Mouse (Mus musculus) G1E (cell line): ENCODE measurements around the gene Gm5141. TPM values are rescaled to one million over a fixed set of nuclear protein-coding genes. Genes with fewer than 3 reads are reported as not detected.
"Not testable (repeated sequence)": the region's sequence is repeated elsewhere in the genome, so short reads cannot be mapped to it uniquely, and the experiment has no call there.

Experiments used
- ATAC-seq: 2 replicates; pipeline ENCODE4 v1.8.0; 2016; ENCODE audit warnings: mild to moderate bottlenecking; ENCODE audit not compliant: insufficient number of reproducible peaks, poor library complexity, low FRiP score, severe bottlenecking; ENCODE audit errors: extremely low read depth
- DNase-seq: peaks from one replicate; pipeline ENCODE4 v3.0.0; 2012; ENCODE audit warnings: low spot score
- H3K27me3 ChIP-seq: 2 replicates; pipeline ENCODE4 v1.6.1; 2012; ENCODE audit warnings: mild to moderate bottlenecking, low read length, inconsistent platforms; ENCODE audit not compliant: insufficient read depth
- H3K36me3 ChIP-seq: replicated peaks from 2 replicates; pipeline ENCODE3; 2012; ENCODE audit warnings: mild to moderate bottlenecking, inconsistent platforms
- H3K4me1 ChIP-seq: 2 replicates; pipeline ENCODE4 v1.6.1; 2012; ENCODE audit warnings: low read depth, low read length, inconsistent platforms, mixed read lengths; ENCODE audit not compliant: insufficient read depth
- H3K4me3 ChIP-seq: 2 replicates; pipeline ENCODE4 v1.5.1; 2012; ENCODE audit warnings: low read depth, mild to moderate bottlenecking, inconsistent platforms, low read length, moderate library complexity, mixed read lengths
- H3K9me3 ChIP-seq: replicated peaks from 2 replicates; pipeline ENCODE4 v1.6.1; 2012; ENCODE audit warnings: inconsistent platforms
- CTCF ChIP-seq: IDR thresholded peaks from 2 replicates; pipeline ENCODE4 v1.5.1; 2012; ENCODE audit warnings: low read depth, low read length, inconsistent platforms, mixed read lengths
- GATA1 ChIP-seq: IDR thresholded peaks from 2 replicates; pipeline ENCODE4 v1.6.1; 2012; ENCODE audit warnings: borderline replicate concordance, low read length, inconsistent platforms, mixed read lengths
- GATA2 ChIP-seq: IDR thresholded peaks from 2 replicates; pipeline ENCODE4 v1.6.1; 2012; ENCODE audit warnings: low read depth, low read length, inconsistent platforms, borderline replicate concordance
- POLR2AphosphoS5 ChIP-seq: IDR thresholded peaks from 2 replicates; pipeline ENCODE4 v1.6.1; 2012; ENCODE audit warnings: low read depth, low read length, inconsistent platforms; ENCODE audit not compliant: insufficient replicate concordance
- TAL1 ChIP-seq: conservative IDR thresholded peaks from 2 replicates; pipeline ENCODE4 v1.6.1; 2012; ENCODE audit warnings: low read depth, low read length, inconsistent platforms, mixed read lengths
- polyA plus RNA-seq: library from polyadenylated mRNA; stranded (reverse); fragments of >175 nt; gene quantifications from 2 replicates; pipeline ENCODE4 v1.2.3, GENCODE M21; 2012
- total RNA-seq, 2 experiments: library from RNA; stranded (forward) in 1 of 2; stranded (reverse) in 1 of 2; fragments of 200-1000 nt in 1 of 2; fragments of >200 nt in 1 of 2; fragmentation: Nextera tagmentation in 1 of 2; gene quantifications; 2 replicates each; pipeline ENCODE4 v1.2.3; 2014 to 2017

The Gm5141 gene
- total RNA-seq (2014; fragmentation: Nextera tagmentation), result not detected in 2 replicates
- total RNA-seq (2017), result 0.06 and 0.11 TPM in 2 replicates
- polyA plus RNA-seq, result not detected in 2 replicates

- H3K36me3 ChIP-seq, DNase-seq, H3K9me3 ChIP-seq, H3K27me3 ChIP-seq, H3K4me3 ChIP-seq, ATAC-seq, H3K4me1 ChIP-seq: not testable (repeated sequence)
Observed at GRCm38 (mm10) chr13:62785199-62786134, at the start of gene Gm5141. Gene Gm5141, minus strand, starts transcription at chr13:62785808.

DNA sequence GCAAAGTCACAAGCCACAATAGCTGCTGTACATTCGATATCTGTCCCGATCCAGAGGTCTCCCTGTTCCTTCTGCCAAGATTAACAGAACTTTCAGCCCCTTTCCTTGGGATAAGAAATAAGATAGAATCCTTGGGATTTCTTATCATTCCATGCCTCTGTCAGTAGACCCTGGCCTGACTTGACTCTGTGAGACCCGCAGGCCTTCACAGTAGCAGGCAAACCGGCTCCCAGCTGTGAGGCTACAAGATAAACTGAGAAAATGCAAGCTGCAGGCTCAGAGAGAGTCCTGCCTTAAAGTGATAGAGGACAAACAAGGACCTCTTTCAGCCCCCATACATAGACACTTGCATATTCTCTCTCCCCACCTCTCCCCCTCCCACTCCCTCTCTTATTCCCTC, 47.7 kb upstream of the Gm5141 start:
- H3K4me1 ChIP-seq, result no peaks in the 10 kb centered on the region
- H3K36me3 ChIP-seq, result no peaks in the 10 kb centered on the region
- no peak for DNase-seq
- TF ChIP-seq TAL1 (no peak), GATA2 (no peak), CTCF (no peak), POLR2AphosphoS5 (no peak), GATA1 (no peak)
- H3K9me3 ChIP-seq, result peaks cover 7% of the 10 kb centered on the region
- ATAC-seq, result no peak
- H3K4me3 ChIP-seq, result no peak overlapping the region
- H3K27me3 ChIP-seq, result no peaks in the 10 kb centered on the region

- Histone ChIP-seq H3K4me1 (no peaks in the 10 kb centered on the region), H3K36me3 (no peaks in the 10 kb centered on the region), H3K9me3 (peaks cover 7% of the 10 kb centered on the region), H3K4me3 (no peak overlapping the region), H3K27me3 (no peaks in the 10 kb centered on the region)
- TF ChIP-seq CTCF (no peak), GATA1 (no peak), GATA2 (no peak), TAL1 (no peak), POLR2AphosphoS5 (no peak)
- ATAC-seq (no peak), DNase-seq (no peak)
Observed at GRCm38 (mm10) chr13:62832239-62832638, 46.6 kb upstream of the Gm5141 start.

DNA sequence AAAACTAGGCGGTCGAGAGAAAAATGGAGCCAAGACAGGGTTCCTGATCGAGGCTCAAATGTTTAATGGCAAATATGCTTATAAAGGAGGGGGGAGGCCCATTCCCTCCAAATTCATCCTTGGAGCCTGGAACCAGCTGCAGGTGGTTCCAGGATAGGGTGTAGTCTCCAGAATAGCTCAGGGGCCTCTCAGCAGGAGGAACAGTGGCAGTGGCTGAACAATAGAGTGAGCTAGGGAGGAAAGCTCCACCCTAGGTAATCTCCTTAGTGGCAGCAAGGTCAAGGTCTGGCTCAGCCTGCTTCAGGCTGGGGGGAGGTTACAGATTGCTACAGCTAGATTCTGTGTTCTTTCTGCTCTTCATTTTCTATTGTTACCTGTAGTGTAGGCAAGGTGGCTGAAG, 30.1 kb upstream of the Gm5141 start:
- H3K4me3 ChIP-seq, H3K27me3 ChIP-seq, ATAC-seq, H3K4me1 ChIP-seq, DNase-seq, H3K36me3 ChIP-seq: not testable (repeated sequence)
- peaks cover 12% of the 10 kb centered on the region for H3K9me3 ChIP-seq

GRCm38 (mm10) chr13:62812713-62813112, 27.1 kb upstream of the Gm5141 start:
- TF ChIP-seq CTCF (no peak), GATA2 (no peak), POLR2AphosphoS5 (no peak), GATA1 (no peak), TAL1 (no peak)
- no peaks in the 10 kb centered on the region for H3K36me3 ChIP-seq
- ATAC-seq, result no peak
- no peak overlapping the region for H3K4me3 ChIP-seq
- no peaks in the 10 kb centered on the region for H3K27me3 ChIP-seq
- no peak for DNase-seq
- peaks cover 10% of the 10 kb centered on the region for H3K9me3 ChIP-seq
- no peaks in the 10 kb centered on the region for H3K4me1 ChIP-seq

- not testable (repeated sequence) for H3K4me3 ChIP-seq, H3K4me1 ChIP-seq, H3K36me3 ChIP-seq, DNase-seq, H3K9me3 ChIP-seq, ATAC-seq, H3K27me3 ChIP-seq
Observed at GRCm38 (mm10) chr13:62807981-62808380, 22.4 kb upstream of the Gm5141 start.

DNA sequence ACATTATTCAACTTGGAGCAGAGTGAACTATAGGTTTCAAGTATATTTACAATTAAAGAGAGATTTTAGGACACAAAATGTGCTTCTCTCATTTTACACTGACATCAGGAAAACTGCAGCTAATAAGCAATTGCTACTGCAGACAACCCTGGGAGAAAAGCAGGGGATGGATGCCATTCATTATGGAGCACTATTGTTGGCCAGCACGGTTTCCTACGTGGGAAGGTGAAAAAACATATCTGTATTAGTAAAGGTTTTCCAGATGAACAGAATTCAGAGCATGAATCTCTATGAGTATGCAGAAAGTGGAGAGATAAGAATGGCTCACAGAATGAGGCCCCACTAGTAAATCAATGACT, 506 bp upstream of the Gm5141 start:
- ATAC-seq, H3K4me3 ChIP-seq, H3K36me3 ChIP-seq: not testable (repeated sequence)

DNA sequence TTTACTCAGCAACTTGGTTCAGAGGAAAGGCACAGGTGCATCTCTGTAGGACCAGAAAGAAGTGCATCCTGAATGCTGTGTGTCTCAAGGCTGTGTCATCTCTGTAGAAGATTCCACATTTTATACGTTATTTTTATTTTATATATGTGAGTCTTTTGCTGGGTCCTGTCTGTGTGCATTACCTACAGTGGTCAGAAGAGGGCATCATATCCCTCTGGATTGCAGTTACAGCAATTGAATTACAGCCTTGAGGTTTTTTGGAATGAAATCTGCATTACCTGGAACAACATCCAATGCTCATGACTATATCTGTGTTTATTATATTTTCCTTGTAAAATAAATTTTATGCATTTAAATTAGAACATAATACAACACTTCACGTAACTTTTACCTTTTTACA, 21.8 kb downstream of the Gm5141 start:
- H3K27me3 ChIP-seq, H3K4me1 ChIP-seq, ATAC-seq, H3K36me3 ChIP-seq, H3K4me3 ChIP-seq, H3K9me3 ChIP-seq, DNase-seq: not testable (repeated sequence)

More for the DNA sequence above, 506 bp upstream of the Gm5141 start:
- not testable (repeated sequence) for H3K27me3 ChIP-seq, H3K9me3 ChIP-seq, H3K4me1 ChIP-seq, DNase-seq

- DNase-seq, result not testable (repeated sequence)
- H3K4me3 ChIP-seq, result peak within 1 kb of the TSS; percentile 33; the same call in 1 of the 2 replicates
Observed at GRCm38 (mm10) chr13:62760432-62761415, 24.9 kb downstream of the Gm5141 start, which contains the start of gene Platr25. Gene Platr25, minus strand, starts transcription at chr13:62760709.

More at GRCm38 (mm10) chr13:62760432-62761415, 24.9 kb downstream of the Gm5141 start, which contains the start of gene Platr25:
- H3K27me3 ChIP-seq, H3K4me1 ChIP-seq, H3K9me3 ChIP-seq, ATAC-seq, H3K36me3 ChIP-seq: not testable (repeated sequence)
